Mouse (Mus musculus) heart, adult 8-10 months (tissue): Measurements from ENCODE around the gene Cbfa2t3. TPM values are rescaled to one million over a fixed set of nuclear protein-coding genes. Genes with fewer than 3 reads are reported as not detected.

Source experiments
- microRNA-seq: library from miRNA; unstranded; fragments of <30 nt; microRNA quantifications from one replicate; pipeline ENCODE4 v1.2.0, GENCODE M21; 2022
- total RNA-seq, 4 experiments: library from RNA; stranded (reverse); gene quantifications; 2 replicates each; pipeline ENCODE4 v1.2.4; 2022

Cbfa2t3 gene
- total RNA-seq, 4 experiments from 2014 or later = 15.1 to 22.1 (median 18.2) TPM

Small RNAs within 50 kb of the gene (microRNA-seq; reads per million reads assigned to microRNA genes)
- gene Mir6396 = not detected

Other genes starting within 250 kb of the Cbfa2t3 start
- gene Snai3, start 238.4 kb downstream of the Cbfa2t3 start, total RNA-seq = 10 to 100 TPM in 2 of 4 experiments, 1 to 10 TPM in 2; 2.7 to 14.4 (median 8.2) TPM
- 10 to 100 TPM; 38.4 to 68.1 (median 57.1) TPM for gene Rnf166, start 223.0 kb downstream of the Cbfa2t3 start, total RNA-seq
- 10 to 100 TPM in 1 of 4 experiments, 1 to 10 TPM in 3; 5.0 to 12.4 (median 7.7) TPM for gene Ctu2, start 223.0 kb downstream of the Cbfa2t3 start, total RNA-seq
- gene Piezo1, start 147.8 kb downstream of the Cbfa2t3 start, total RNA-seq = 10 to 100 TPM; 13.2 to 17.4 (median 13.7) TPM
- 1 to 10 TPM; 1.9 to 2.4 (median 2.2) TPM for gene Cdt1, start 131.1 kb downstream of the Cbfa2t3 start, total RNA-seq
- gene Aprt, start 122.2 kb downstream of the Cbfa2t3 start, total RNA-seq = 10 to 100 TPM; 39.5 to 50.6 (median 44.3) TPM
- 1 to 10 TPM; 3.5 to 5.2 (median 4.4) TPM for gene Galns, start 87.6 kb downstream of the Cbfa2t3 start, total RNA-seq
- 10 to 100 TPM; 62.8 to 66.2 (median 63.3) TPM for gene Trappc2l, start 87.5 kb downstream of the Cbfa2t3 start, total RNA-seq
- under 1 TPM in 2 of 4 experiments, not detected in 2; 0.24 to 0.57 TPM for gene Pabpn1l, start 76.4 kb downstream of the Cbfa2t3 start, total RNA-seq
- gene Acsf3, start 76.4 kb upstream of the Cbfa2t3 start, total RNA-seq = 10 to 100 TPM; 35.2 to 36.2 (median 35.3) TPM
- under 1 TPM in 1 of 4 experiments, not detected in 3; 0.06 TPM for gene Cdh15, start 148.9 kb upstream of the Cbfa2t3 start, total RNA-seq